Mouse (Mus musculus) T-cell, adult 2 months (primary cell): ENCODE measurements around the gene Ncoa5.

Source experiments
- DNase-seq: peaks from one replicate; pipeline ENCODE4 v3.0.0; 2022; ENCODE audit warnings: low spot score

Ncoa5 gene

DNA sequence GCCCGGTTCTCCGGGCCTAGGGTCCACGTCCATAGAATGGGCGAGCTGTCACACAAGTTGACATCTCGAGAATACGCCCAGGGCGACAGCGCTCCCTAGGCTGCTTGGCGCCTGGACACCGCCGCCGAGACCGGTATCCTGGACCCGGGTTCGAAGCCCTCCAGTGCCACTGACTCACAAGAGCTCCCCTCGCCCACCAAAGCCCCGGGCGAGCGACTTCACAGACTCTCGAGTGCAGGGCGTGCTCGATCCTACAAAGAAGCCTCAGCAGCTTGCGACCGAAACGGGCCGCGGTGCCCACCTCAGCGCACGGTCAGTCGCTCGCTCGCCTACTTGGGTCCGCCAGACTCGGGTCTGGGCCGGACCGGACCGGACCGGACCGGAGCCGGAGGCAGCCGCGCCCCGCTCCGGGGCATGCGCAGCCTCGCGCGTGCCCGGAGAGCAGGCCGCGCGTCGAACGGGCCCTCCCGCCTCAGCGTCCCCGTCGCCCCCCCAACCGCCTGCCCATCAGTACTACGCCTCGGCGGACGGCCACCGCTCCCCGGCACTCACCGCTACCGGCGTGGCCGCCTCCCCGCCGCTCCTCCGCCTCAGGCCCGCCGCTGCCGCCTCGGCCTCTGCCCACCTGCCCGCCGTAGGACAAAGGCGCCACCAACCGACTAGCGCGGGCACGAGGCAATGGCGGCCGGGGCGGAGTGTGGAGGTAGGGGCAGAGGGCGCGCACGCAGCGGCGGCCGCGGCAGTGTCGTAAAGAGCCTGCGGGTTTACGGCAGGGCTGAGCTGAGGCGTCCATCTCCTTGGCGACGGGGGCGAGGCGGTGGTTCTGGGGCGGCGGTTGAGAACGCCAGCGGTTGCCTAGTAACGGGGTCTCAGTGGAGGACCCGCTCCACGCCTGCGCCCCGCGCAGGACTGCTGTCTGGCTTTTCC, at the start of gene Ncoa5:
Gene Ncoa5, minus strand, starts transcription at position 737 of the 927 bp plus-strand sequence.
- peak; percentile 97 for DNase-seq

DNA sequence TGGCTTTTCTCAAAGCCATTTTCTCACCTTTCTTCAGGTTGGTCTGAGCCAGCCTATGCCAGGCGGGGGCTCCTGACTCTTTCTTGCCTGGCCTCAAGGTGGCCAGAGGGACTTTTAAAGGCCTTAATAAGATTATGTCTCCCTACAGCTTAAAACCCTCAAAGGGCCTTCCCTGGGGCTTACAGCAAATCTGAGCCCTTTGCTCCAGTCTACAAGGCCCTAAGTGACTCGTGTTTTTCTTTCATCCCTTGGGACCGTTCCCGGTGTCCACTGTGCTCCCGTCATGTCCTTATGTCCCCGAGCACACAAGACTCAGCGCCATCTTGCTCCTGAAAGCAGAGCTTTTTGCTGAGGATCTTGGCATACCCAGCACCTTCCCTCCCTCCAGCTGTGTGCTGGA, 46.6 kb upstream of the Ncoa5 start:
- DNase-seq, result no peak

DNA sequence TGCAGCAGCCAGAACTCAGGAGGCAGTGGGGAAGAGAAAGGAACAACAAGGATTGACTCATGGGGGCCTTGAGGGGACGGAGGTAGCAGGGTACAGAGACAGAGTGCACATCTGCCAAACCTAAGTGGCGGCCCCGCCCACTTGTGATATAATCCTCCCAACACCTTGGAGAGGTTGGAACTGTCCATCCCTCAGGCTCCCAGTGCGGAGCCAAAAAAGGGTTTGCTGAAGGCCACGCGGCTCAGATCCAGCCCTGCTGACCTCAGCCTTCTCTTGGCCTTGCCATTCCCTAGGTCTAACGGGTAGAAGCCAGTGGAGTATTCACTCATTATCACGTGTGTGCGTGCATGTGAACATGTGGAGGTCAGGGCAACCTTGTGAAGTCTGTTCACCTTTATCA, 46.0 kb upstream of the Ncoa5 start:
- no peak for DNase-seq

DNA sequence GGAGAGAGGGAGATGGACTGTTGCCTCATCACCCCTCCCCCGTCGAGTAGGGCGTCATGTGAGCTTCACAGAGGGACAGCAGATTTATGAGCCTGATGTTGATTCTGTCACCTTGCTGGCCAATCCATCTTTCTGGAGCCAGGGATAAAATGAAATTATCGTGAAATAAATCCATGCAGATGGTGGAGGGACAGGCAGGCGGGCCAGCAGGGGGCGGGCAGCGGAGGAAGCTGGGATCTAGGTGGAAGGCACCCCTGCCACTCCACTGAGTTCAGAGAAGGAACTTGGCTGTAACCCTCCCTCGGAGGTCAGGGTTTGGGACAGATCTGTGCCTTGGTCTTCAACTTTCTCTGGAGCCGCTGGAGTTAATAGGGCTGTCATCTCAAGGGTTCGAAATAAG, 43.9 kb upstream of the Ncoa5 start:
- DNase-seq, result no peak

DNA sequence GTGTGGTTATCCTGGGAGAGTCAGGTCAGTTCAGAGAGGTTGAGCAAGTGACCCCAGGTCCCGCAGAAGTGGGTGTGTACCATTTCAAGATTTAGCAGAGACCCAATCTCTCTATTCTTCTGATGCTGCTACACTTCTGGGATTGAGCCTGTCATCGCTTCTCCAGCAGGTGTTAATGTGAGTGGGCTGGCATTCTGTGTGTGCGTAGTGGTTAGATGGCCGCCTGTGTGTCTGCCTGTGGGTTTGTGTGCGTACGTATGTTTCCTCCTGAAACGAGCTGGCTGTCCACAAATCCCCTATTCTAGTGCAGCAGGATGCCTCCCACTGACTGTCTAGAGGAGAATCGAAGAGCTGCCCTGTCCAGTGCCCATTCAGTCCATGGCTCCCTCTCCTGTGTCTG, 43.4 kb upstream of the Ncoa5 start:
- no peak for DNase-seq

DNA sequence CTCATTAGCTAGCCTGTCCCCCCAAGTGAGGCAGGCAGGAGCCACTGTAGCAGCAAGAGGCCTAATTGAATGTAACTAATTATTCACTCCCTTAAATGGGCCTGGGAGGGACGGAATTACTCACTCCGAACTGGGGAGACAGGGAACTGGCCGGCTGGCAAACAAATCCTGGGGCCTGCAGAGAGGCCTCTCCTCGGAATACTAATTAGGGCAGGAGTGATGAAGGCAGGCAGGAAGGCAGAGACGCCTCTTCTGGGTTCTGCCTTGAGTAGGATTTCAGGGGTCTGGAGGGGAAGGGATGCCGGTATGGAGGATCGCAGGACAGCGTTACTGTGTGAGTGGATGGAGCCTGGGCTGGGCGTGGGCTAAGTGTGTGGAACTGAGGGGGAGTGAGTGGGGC, 42.4 kb upstream of the Ncoa5 start:
- no peak for DNase-seq

DNA sequence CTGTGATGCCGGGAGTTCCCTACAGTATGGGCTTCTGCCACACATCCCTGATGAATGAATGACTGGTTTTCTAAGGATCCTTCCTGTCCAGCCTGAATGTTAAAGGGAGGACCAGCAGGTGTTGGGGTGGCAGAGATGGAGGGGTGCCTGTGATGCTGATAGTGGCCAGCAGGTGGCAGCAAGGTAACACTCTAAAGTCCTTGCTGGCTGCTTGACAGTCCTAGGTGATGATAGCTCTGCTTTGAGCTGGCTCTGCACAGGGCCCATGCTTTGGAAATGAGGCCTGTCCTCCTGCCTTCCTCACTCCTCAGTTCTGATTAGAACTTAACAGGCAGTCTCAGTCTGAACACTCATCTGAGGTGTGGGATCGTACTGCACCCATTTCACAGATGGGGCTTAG, 40.3 kb upstream of the Ncoa5 start:
- DNase-seq, result peak; percentile 66

DNA sequence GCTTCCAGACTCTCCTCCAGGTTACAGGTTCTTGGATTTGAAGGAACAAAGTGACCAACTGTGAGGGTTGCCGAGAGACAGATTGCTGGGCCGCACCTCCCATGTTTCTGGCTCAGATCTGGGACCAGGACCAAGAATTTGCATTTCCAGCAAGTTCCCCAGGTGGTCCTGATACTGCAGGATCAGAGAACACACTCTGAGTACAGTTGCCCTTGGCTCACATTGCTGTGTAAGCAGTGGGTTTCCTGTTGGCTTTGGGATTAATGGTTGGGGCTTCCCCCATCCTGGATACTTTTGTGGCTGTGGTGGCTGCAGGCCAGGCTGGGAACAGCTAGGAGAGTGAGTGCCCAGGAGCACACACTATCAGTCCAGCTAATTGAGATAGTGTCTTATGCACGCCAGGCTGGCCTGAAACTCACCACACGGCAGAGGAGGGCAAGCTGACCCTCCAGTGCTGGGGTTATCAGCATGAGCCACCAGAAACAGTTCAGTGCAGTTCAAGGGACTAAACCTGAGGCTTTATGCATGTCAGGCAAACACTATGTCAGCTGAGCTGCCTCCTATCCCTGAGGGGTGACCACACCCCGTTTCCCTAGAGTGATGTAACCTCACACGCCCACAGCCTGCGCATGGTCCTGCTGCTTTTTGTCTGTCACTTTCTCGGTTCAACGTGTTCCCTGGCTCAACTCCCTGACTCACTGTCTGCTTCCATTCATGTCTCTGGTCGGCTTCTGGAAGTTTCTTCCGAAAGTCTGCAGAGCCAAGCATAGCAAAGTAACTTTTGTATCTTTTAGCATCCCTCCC, 39.6 kb upstream of the Ncoa5 start:
- DNase-seq, result no peak

DNA sequence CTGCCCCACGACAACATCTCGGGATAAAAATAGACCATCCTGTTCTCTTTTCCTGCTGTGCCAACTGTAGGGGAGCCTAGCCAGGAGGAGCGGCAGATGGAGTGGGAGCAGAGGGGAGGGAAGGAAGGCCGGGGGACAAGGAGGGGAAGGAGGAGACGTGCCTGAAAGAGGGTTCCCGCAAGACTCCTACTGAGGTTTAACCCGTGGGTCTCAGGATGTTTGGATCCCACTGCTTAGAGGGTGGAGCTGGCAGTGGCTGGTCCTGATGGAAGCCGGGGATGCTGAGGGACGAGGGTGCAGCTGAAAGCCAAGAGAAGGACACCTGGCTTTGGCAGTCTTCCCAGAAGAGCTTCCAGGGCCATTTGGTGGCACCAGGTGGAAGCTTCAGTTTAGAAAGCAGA, 38.7 kb upstream of the Ncoa5 start:
- no peak for DNase-seq

DNA sequence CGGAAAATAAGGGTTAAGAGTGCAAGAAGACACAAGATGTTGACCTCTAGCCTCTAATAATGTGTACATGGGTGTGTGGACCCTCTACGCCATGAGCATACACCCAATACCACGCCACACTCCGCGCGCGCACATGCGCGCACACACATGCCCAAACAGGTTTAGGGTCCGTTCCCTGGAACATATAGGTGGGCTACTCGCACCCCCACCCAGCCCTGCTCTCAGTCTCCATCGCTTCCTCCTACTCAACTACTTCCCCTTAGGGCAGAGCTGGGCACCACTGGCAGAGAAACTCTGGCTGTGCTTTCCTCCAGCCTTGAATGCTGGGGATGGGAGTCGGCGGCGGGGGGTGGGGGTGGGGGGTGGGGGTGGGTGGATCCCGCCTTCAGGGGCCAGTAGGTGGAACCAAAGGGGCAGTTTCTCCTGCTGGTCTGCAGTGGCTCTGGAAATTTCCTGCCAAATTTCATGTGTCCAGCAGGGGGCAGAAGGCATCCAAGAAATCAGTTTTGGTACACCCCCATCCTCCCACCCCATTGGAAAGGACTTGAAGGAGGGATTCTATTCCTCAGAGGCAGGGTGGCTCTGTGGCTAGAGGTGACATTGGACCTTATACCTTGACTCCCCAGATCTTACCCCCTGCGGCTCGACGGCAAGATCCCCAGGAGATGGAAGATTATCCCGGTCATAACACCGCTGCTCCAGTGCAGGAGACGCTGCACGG, 35.6 kb upstream of the Ncoa5 start:
- DNase-seq, result peak; percentile 34

DNA sequence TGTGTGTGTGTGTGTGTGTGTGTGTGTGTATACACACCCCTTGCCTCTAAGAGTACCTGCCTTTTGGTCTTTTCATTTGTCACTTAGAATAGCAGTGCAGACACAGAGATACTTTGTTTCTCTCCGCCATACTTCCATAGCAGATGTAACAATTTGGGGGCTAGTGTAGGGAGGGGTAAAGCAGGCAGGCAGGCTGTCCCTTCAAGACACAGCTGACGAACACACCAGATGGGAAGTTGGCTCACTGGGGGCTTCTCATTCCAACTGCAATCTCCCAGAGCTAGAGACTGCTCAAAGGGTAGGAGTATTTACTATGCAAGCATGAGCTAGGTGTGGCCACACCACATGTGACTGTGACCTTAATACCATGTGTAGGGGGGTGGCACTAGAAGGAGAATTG, 34.1 kb upstream of the Ncoa5 start:
- DNase-seq, result no peak

DNA sequence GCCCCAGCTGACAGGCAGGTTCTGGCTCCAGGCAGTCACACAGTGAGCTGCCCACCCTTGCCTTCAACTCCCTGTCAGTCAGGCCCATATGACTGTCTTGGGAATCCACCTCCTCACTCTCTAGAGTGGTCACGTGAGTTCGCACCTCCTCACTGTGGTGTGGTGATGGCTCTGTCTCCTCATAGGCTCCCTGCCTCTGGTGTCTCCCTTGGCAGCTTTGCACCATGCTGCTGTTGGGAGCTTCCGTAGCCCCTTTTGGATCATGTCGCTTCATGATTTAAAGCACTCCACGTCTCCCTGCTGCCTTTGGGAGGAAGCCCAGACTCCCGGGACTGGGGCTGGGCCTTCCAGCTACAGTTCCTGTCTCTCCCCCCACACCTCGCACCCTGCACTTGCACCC, 29.8 kb upstream of the Ncoa5 start:
- DNase-seq, result no peak

DNA sequence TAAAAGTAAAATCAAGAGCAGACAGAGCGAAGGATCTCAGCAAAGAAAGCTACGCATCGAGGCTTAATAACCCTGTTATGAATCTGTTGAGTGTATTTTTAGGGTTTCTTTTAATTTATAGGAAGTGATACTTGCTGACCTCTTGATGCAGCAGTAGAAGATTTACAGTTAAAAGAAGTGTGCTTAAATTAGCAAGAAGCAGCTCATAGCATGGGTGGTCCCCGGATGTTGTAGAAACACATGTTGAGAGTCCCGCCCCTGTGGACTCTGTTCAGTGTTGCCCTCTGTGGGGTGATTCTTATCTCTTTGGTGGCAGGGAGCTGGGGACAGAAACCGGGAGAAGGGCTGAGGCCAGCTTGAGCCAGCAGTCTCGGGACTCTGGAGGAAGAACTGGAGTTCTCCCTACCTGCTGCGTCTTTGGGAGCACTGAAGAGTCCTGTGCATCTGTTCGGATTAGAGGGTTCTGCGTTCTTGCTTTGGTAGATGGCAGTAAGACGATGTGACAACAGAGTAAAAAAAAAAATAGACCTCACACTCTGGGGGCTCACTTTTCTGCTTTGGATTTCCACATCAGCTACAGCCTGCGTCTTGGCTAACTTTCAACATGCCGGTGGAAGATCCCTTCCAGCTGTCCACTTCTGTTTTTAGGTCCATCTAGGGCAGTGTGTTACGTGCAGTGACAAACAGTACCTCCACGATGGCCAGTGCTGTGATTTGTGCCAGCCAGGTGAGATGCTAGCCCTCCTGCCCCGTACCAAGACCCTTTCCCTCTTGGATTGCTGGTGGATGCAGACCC, 27.2 kb upstream of the Ncoa5 start:
- no peak for DNase-seq

DNA sequence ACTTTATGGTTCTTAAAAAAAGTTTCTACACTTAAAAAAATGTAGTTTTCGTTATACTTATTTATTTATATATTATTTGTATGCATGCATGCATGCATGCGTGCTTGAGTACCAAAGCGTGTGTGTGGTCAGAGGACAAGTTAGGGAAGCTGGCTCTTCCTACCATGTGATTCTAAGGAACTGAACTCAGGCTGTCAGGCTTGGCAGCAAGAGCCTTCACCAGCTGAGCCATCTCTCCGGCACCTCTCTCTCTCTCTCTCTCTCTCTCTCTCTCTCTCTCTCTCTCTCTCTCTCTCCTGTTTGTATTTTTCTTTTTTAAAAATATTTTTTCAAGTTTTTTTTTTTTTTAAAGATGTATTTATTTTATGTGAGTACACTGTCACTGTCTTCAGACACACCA, 25.3 kb upstream of the Ncoa5 start:
- no peak for DNase-seq

DNA sequence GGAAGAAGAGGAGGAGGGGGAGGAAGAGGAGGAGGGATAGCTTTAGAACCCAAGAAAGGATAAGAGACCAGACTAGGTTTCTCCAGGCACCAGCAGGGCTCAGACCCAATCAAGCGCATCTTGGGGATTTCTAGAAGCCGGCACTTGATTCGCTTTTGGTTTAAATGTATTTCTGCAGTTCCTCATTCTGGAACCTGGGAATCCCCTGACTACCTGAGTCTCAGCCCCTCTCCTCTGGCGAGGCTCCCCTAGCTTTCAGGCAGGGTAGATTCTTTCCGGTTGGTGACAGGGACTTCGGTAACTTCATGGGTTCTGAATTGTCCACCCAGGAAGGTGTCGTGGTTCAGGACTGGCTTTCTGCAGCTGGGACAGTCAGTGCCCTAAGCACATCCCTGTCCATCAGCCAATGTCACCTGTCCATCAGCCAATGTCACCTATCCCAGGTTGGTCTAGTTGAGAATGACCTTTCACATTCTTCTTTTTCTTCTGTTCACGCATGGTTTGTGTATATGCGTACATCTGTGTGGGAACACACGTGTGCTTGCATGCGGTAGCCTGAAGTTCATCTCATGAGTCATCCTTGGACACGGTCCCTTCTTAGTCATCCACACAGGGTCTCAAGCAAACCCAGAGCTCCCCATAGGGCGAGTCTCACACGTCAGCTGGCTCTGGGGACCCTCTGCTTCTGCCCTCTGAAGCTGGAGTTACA, 21.9 kb upstream of the Ncoa5 start:
- no peak for DNase-seq

DNA sequence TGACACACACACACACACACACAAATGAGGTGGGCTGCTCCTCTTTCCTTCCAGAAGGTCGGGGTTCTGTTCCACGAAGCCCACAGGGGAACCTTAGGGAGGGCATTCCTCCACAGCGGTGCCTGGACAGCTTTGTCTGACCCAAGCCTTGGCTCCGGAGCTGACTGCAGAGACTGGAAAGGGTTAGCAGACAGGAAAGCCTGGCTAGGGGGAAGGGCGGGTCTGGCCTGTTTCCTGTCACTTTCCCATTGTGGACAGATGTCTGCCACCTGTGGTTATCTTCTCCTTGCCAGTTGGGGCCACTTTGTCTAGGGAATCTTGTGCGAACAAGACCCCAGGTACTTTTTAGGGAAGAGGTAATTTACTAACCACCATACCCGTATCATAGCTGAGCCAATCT, 21.2 kb upstream of the Ncoa5 start:
- DNase-seq, result no peak

DNA sequence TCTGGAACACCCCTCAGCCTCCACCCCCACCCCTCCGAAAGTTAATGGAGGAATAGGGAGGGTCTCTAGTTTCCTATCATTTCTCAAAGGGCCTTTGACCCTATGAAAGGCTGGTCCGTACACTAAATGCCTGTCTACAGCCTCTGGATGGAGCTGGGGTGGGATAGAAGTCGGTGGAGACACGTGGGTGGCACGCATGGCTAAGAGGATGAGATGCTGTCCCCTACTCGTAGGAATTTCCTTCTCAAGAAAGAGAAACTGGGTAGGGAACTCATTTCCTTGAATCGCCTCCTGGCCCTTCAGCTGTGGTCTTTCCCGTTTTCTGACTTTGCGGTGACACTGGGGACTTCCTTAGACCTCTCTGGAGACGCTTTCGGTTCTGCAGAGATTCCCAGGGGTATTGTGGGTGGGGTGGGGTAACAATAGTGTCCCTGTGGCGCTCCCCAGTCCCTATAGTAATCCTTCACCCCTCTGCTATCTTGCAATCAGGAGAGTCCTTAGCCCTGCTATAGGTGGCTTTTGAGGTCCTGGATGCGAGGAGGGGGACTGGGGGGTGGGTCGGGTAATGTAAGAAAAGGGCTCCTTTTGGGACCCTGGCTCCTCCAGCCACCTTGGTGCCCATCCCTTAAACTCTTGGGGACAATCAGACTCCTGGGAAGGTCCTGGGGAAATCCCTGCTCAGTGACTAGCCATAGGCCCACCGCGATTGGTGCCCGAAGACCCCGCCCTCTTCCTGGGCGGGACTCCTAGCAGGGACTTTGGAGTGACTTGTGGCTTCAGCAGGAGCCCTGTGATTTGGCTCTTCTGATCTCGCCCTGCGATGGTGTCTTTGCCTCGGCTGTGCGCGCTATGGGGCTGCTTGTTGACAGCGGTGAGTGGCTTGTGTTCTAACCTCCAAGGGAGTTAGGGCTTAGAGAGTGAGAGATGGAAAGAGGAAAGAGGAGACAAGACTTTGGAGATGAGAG, 20.5 kb upstream of the Ncoa5 start, which contains the start of gene Cd40:
Gene Cd40, plus strand, starts transcription at position 740 of the 965 bp plus-strand sequence.
- DNase-seq, result peak; percentile 33

DNA sequence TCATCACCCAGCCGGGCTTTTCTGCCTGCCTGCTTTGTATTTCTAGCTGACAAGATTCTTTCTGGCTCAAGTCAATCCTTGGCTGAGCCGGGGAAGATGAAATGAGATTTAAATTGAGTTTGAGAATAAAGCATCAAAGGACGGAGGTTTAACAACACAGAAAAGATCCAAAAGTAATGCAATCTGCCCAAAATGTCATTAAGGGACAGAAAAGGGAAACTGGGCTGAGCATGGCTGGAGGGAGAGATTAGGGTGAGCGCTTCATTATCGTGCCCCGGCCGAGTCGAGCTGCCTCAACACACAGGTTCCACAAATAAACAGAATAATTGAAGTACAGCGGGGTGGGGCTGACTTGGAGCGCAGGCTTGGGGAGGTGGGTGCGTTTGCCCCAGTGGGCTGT, 16.9 kb upstream of the Ncoa5 start:
- no peak for DNase-seq

DNA sequence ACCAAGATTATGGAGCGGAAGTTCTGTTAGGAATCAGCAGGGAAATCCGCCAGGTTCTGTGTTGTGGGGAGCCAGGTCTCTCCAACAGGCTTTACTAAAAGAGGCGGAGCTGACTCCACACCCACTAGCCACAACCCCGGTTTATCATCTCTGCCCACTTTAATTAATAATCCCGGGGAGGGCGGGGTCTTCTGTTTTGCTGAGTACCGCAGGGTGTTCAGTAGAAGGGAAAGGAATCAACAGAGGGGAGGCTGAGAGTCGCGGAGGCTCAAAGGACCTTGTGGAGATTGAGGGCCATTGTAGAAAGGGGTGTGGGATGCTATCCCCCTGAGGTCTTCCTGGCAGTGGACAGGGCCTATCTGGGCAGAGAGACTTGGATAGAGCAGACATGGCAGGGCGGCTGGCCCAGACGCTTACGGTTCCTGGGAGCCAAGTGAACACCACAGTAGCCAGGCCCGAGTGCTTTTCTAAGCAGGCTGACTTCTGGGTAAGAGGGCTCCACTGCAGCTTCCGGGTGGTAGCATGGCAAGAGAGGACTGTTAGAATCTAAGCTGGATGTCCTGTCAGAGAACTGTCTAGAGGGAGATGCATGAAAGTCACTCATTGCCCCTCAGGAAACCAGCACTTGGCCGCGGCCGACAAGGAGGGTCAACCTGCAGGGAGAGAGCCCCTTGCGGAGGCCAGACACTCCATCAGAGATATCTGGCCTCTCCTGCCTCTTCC, 16.3 kb upstream of the Ncoa5 start:
- no peak for DNase-seq
